Mouse (Mus musculus) liver, embryonic 14.5 days (tissue): ENCODE measurements around the gene Tmprss6. TPM values are rescaled to one million over a fixed set of nuclear protein-coding genes. Genes with fewer than 3 reads are reported as not detected.

Source experiments
- ATAC-seq: fragments of 200-750 bp; cut with Nextera tagmentation; 2 replicates; pipeline ENCODE4 v1.8.0; 2017; ENCODE audit warnings: moderate number of reproducible peaks, mild to moderate bottlenecking, moderate library complexity; ENCODE audit not compliant: insufficient read depth
- DNase-seq, 3 experiments: peaks; one replicate each; pipeline ENCODE4 v3.0.0-alpha.2; 2012 to 2013; ENCODE audit warnings: low read depth in 3 of 3, low spot score in 3 of 3
- H3K27ac ChIP-seq: fragments of 300-500 bp; sonication (generic); 2 replicates; pipeline ENCODE4 v1.5.1; 2014; ENCODE audit warnings: moderate library complexity, mild to moderate bottlenecking, control low read depth, inconsistent platforms
- H3K27me3 ChIP-seq: fragments of 300-500 bp; sonication (generic); 2 replicates; pipeline ENCODE4 v1.6.1; 2014; ENCODE audit warnings: mild to moderate bottlenecking, low read length, moderate library complexity; ENCODE audit not compliant: control insufficient read depth, insufficient read depth
- H3K36me3 ChIP-seq: fragments of 300-500 bp; sonication (generic); replicated peaks from 2 replicates; pipeline ENCODE4 v1.6.1; 2014; ENCODE audit warnings: low read depth; ENCODE audit not compliant: control insufficient read depth, insufficient read depth
- H3K4me1 ChIP-seq, 2 experiments: fragments of 200-500 bp in 1 of 2; fragments of 300-500 bp in 1 of 2; sonication (generic) in 1 of 2; replicated peaks; 2 replicates each; pipeline ENCODE4 v1.6.1; 2012 to 2014; ENCODE audit warnings: antibody characterized with exemption in 1 of 2, inconsistent platforms in 1 of 2, low read length in 1 of 2; ENCODE audit not compliant: control insufficient read depth in 2 of 2, insufficient read depth in 2 of 2
- H3K4me2 ChIP-seq: fragments of 300-500 bp; sonication (generic); 2 replicates; pipeline ENCODE4 v1.6.1; 2014; ENCODE audit warnings: low read depth, mild to moderate bottlenecking, control low read depth, moderate library complexity
- H3K4me3 ChIP-seq, 2 experiments: fragments of 200-500 bp in 1 of 2; fragments of 300-500 bp in 1 of 2; sonication (generic) in 1 of 2; 2 replicates each; pipeline ENCODE4 v1.5.1; 2012 to 2014; ENCODE audit warnings: low read depth in 2 of 2, low read length in 2 of 2, mild to moderate bottlenecking in 2 of 2, control low read depth in 1 of 2, inconsistent platforms in 1 of 2, moderate library complexity in 1 of 2; ENCODE audit not compliant: insufficient read depth in 1 of 2
- H3K9ac ChIP-seq: fragments of 300-500 bp; sonication (generic); replicated peaks from 2 replicates; pipeline ENCODE4 v1.6.1; 2014; ENCODE audit warnings: mild to moderate bottlenecking, control low read depth, moderate library complexity
- H3K9me3 ChIP-seq: fragments of 300-500 bp; sonication (generic); 2 replicates; pipeline ENCODE4 v1.6.1; 2016; ENCODE audit warnings: low read length, mixed read lengths; ENCODE audit not compliant: control insufficient read depth
- CTCF ChIP-seq: IDR thresholded peaks from 2 replicates; pipeline ENCODE4 v1.5.1; 2016; ENCODE audit warnings: antibody characterized with exemption, low read depth, control low read depth
- EP300 ChIP-seq: IDR thresholded peaks from 2 replicates; pipeline ENCODE4 v1.6.1; 2016; ENCODE audit warnings: antibody characterized with exemption, low read depth
- WGBS: fragments of 180-500 bp; shearing (Covaris S2); extraction: QIAGEN DNeasy Blood & Tissue Kit; methylation state at CpG from one replicate; pipeline ENCODE4 v1.1.7; 2014; ENCODE audit not compliant: insufficient replicate concordance; 5-methylcytosine and 5-hydroxymethylcytosine counted together
- polyA plus RNA-seq, 2 experiments: library from polyadenylated mRNA; depleted of rRNA in 1 of 2; stranded (reverse) in 1 of 2; unstranded in 1 of 2; fragments of >200 nt; fragmentation: Nextera tagmentation in 1 of 2; extraction: Ambion mirVana in 1 of 2; gene quantifications; 2 replicates each; pipeline versions ENCODE4 v1.2.1 to v1.2.3; 2012 to 2014

Tmprss6 gene
- polyA plus RNA-seq, 2 experiments, result 9.8 to 11.9 TPM

GRCm38 (mm10) chr15:78395478-78395962 is 72.9 kb downstream of the Tmprss6 start, which contains the start of gene Tex33:
Tex33 (minus strand) TSS chr15:78395912.
- Histone ChIP-seq H3K4me1 (no peaks in the 10 kb centered on the region), H3K4me3 (no peak within 1 kb of the TSS), H3K27me3 (no peaks in the 10 kb centered on the region), H3K9me3 (no peaks in the 10 kb centered on the region), H3K4me2 (no peak within 1 kb of the TSS), H3K9ac (no peak within 1 kb of the TSS), H3K27ac (no peak within 1 kb of the TSS), H3K36me3 (no peaks in the 10 kb centered on the region)
- WGBS, result 68% methylated on average over 8 of the region's 8 CpGs
- ATAC-seq, result no peak
- TF ChIP-seq EP300 (no peak), CTCF (no peak)
- no peak for DNase-seq

GRCm38 (mm10) chr15:78390855-78391254 is 77.6 kb downstream of the Tmprss6 start:
- H3K4me3 ChIP-seq, result no peak overlapping the region
- H3K4me2 ChIP-seq, result no peak overlapping the region
- no peaks in the 10 kb centered on the region for H3K27me3 ChIP-seq
- WGBS, result 51% methylated on average over 3 of the region's 3 CpGs
- ATAC-seq, result no peak
- TF ChIP-seq EP300, result no peak
- no peak for TF ChIP-seq CTCF
- H3K4me1 ChIP-seq, result no peaks in the 10 kb centered on the region
- DNase-seq, result no peak
- no peaks in the 10 kb centered on the region for H3K9me3 ChIP-seq
- no peak overlapping the region for H3K27ac ChIP-seq
- no peaks in the 10 kb centered on the region for H3K36me3 ChIP-seq
- H3K9ac ChIP-seq, result no peak overlapping the region

Other genes starting within 250 kb of the Tmprss6 start
- gene Ncf4, start 223.8 kb downstream of the Tmprss6 start, polyA plus RNA-seq (2012; rRNA removed), result 23.8 and 32.0 TPM in 2 replicates
- 32.9 and 38.8 TPM in 2 replicates for gene Ncf4, start 223.8 kb downstream of the Tmprss6 start, polyA plus RNA-seq (2014; fragmentation: Nextera tagmentation; extraction: Ambion mirVana)
- gene Csf2rb2, start 162.9 kb downstream of the Tmprss6 start, polyA plus RNA-seq (2012; rRNA removed), result 1.6 and 1.9 TPM in 2 replicates
- 1.1 and 1.2 TPM in 2 replicates for gene Csf2rb2, start 162.9 kb downstream of the Tmprss6 start, polyA plus RNA-seq (2014; fragmentation: Nextera tagmentation; extraction: Ambion mirVana)
- gene Csf2rb, start 142.9 kb downstream of the Tmprss6 start, polyA plus RNA-seq (2012; rRNA removed), result 4.3 and 4.5 TPM in 2 replicates
- 5.0 and 5.9 TPM in 2 replicates for gene Csf2rb, start 142.9 kb downstream of the Tmprss6 start, polyA plus RNA-seq (2014; fragmentation: Nextera tagmentation; extraction: Ambion mirVana)
- 0.08 TPM in 1 of 2 replicates, not detected in the other for gene Tex33, start 72.7 kb downstream of the Tmprss6 start, polyA plus RNA-seq (2012; rRNA removed)
- gene Tex33, start 72.7 kb downstream of the Tmprss6 start, polyA plus RNA-seq (2014; fragmentation: Nextera tagmentation; extraction: Ambion mirVana), result not detected in 2 replicates
- 90.5 and 90.6 TPM in 2 replicates for gene Tst, start 62.7 kb downstream of the Tmprss6 start, polyA plus RNA-seq (2012; rRNA removed)
- gene Tst, start 62.7 kb downstream of the Tmprss6 start, polyA plus RNA-seq (2014; fragmentation: Nextera tagmentation; extraction: Ambion mirVana), result 168 and 179 TPM in 2 replicates
- 90.7 and 101 TPM in 2 replicates for gene Mpst, start 62.2 kb downstream of the Tmprss6 start, polyA plus RNA-seq (2012; rRNA removed)
- 6.0 and 6.8 TPM in 2 replicates for gene Mpst, start 62.2 kb downstream of the Tmprss6 start, polyA plus RNA-seq (2014; fragmentation: Nextera tagmentation; extraction: Ambion mirVana)
- gene Kctd17, start 40.1 kb downstream of the Tmprss6 start, polyA plus RNA-seq (2012; rRNA removed), result 7.1 and 8.7 TPM in 2 replicates
- 3.0 and 3.3 TPM in 2 replicates for gene Kctd17, start 40.1 kb downstream of the Tmprss6 start, polyA plus RNA-seq (2014; fragmentation: Nextera tagmentation; extraction: Ambion mirVana)
- gene Il2rb, start 26.6 kb upstream of the Tmprss6 start, polyA plus RNA-seq (2012; rRNA removed), result 0.26 and 0.29 TPM in 2 replicates
- gene Il2rb, start 26.6 kb upstream of the Tmprss6 start, polyA plus RNA-seq (2014; fragmentation: Nextera tagmentation; extraction: Ambion mirVana), result 0.37 and 0.52 TPM in 2 replicates
- gene C1qtnf6, start 62.8 kb upstream of the Tmprss6 start, polyA plus RNA-seq (2012; rRNA removed), result 4.1 and 4.6 TPM in 2 replicates
- gene C1qtnf6, start 62.8 kb upstream of the Tmprss6 start, polyA plus RNA-seq (2014; fragmentation: Nextera tagmentation; extraction: Ambion mirVana), result 4.7 and 5.0 TPM in 2 replicates
- 0.01 and 0.02 TPM in 2 replicates for gene Sstr3, start 76.1 kb upstream of the Tmprss6 start, polyA plus RNA-seq (2012; rRNA removed)
- 0.03 TPM in 1 of 2 replicates, not detected in the other for gene Sstr3, start 76.1 kb upstream of the Tmprss6 start, polyA plus RNA-seq (2014; fragmentation: Nextera tagmentation; extraction: Ambion mirVana)
- 57.5 and 69.6 TPM in 2 replicates for gene Rac2, start 104.1 kb upstream of the Tmprss6 start, polyA plus RNA-seq (2012; rRNA removed)
- 108 and 117 TPM in 2 replicates for gene Rac2, start 104.1 kb upstream of the Tmprss6 start, polyA plus RNA-seq (2014; fragmentation: Nextera tagmentation; extraction: Ambion mirVana)
- 6.4 and 7.6 TPM in 2 replicates for gene Cyth4, start 128.4 kb upstream of the Tmprss6 start, polyA plus RNA-seq (2012; rRNA removed)
- 4.3 and 4.9 TPM in 2 replicates for gene Cyth4, start 128.4 kb upstream of the Tmprss6 start, polyA plus RNA-seq (2014; fragmentation: Nextera tagmentation; extraction: Ambion mirVana)